Mouse (Mus musculus) heart, postnatal 14 days (tissue): ENCODE measurements at regions not wholly inside any gene's neighbourhood (a gene's known extent, or its start where the extent isn't known, plus 50 kb on each side); places are given as distances from the start of the nearest gene placed in this dataset.
A peak's percentile ranks its signal among the peaks of the same experiment; 100 is the strongest.
"Not testable (repeated sequence)": the region's sequence is repeated elsewhere in the genome, so short reads cannot be mapped to it uniquely, and the experiment has no call there.

Experiments
- DNase-seq, 2 experiments: peaks; one replicate each; pipeline ENCODE4 v3.0.0; 2021 to 2022
- intact Hi-C: fragments of 180-260 bp; cut with DNase I; formaldehyde crosslinking; loops from one replicate; pipeline ENCODE4 v1.15.1; 2025

GRCm38 (mm10) chr3:101224091-101224490, 63.6 kb downstream of the Cd2 start:
- intact Hi-C loops = no loop called here
- no peak for DNase-seq

- intact Hi-C loops = no loop called here
Observed at GRCm38 (mm10) chr3:101219897-101220296, 67.8 kb downstream of the Cd2 start.

GRCm38 (mm10) chr3:101216711-101217110, 71.0 kb downstream of the Cd2 start:
- DNase-seq = no peak
- intact Hi-C loops = no loop called here

More at GRCm38 (mm10) chr3:101219897-101220296, 67.8 kb downstream of the Cd2 start:
- no peak for DNase-seq

- intact Hi-C loops = no loop called here
- DNase-seq = no peak
Observed at GRCm38 (mm10) chr3:101213212-101213562, 74.6 kb downstream of the Cd2 start.

- intact Hi-C loops = no loop called here
- DNase-seq = peak; percentile 45 to 69
Observed at GRCm38 (mm10) chr3:101212403-101213211, 75.1 kb downstream of the Cd2 start.

- DNase-seq = peak in 1 of 2 experiments; percentile 8
- intact Hi-C loops = no loop called here
Observed at GRCm38 (mm10) chr3:101211936-101212335, 75.8 kb downstream of the Cd2 start.

GRCm38 (mm10) chr3:101209546-101209945, 78.2 kb downstream of the Cd2 start:
- intact Hi-C loops = no loop called here
- DNase-seq = no peak

GRCm38 (mm10) chr3:101208751-101209150, 79.0 kb downstream of the Cd2 start:
- no peak for DNase-seq
- intact Hi-C loops = no loop called here

- DNase-seq = peak in 1 of 2 experiments; percentile 34
Observed at GRCm38 (mm10) chr3:101206172-101206571, 81.6 kb downstream of the Cd2 start.

GRCm38 (mm10) chr3:101194725-101195124, 84.6 kb upstream of the Ptgfrn start:
- intact Hi-C loops = no loop called here
- no peak for DNase-seq

More at GRCm38 (mm10) chr3:101206172-101206571, 81.6 kb downstream of the Cd2 start:
- intact Hi-C loops = not testable (repeated sequence)

- DNase-seq = no peak
- intact Hi-C loops = no loop called here
Observed at GRCm38 (mm10) chr3:101194319-101194718, 84.2 kb upstream of the Ptgfrn start.

- no peak for DNase-seq
- intact Hi-C loops = no loop called here
Observed at GRCm38 (mm10) chr3:101191298-101191986, 81.4 kb upstream of the Ptgfrn start.

- no peak for DNase-seq
- intact Hi-C loops = no loop called here
Observed at GRCm38 (mm10) chr3:101181958-101182357, 71.9 kb upstream of the Ptgfrn start.

- no peak for DNase-seq
- intact Hi-C loops = no loop called here
Observed at GRCm38 (mm10) chr3:101173954-101174353, 63.9 kb upstream of the Ptgfrn start.

- no peak for DNase-seq
- intact Hi-C loops = no loop called here
Observed at GRCm38 (mm10) chr3:101170037-101171019, 60.2 kb upstream of the Ptgfrn start.

- intact Hi-C loops = no loop called here
- no peak for DNase-seq
Observed at GRCm38 (mm10) chr3:101167026-101167425, 56.9 kb upstream of the Ptgfrn start.

- intact Hi-C loops = no loop called here
- no peak for DNase-seq
Observed at GRCm38 (mm10) chr3:101166580-101166979, 56.5 kb upstream of the Ptgfrn start.

- intact Hi-C loops = no loop called here
- DNase-seq = no peak
Observed at GRCm38 (mm10) chr3:101165261-101165660, 55.2 kb upstream of the Ptgfrn start.

- DNase-seq = no peak
- intact Hi-C loops = loop anchor here (5.0 kb wide), 1 partner anchor 167 kb away; no protein-coding TSS in a partner anchor
Observed at GRCm38 (mm10) chr3:101164771-101165170, 54.7 kb upstream of the Ptgfrn start.

- intact Hi-C loops = loop anchor here (2.0 to 5.0 kb wide), 3 partner anchors 131 to 191 kb away; no protein-coding TSS in a partner anchor
Observed at GRCm38 (mm10) chr3:101163991-101164434, 53.9 kb upstream of the Ptgfrn start.

More at GRCm38 (mm10) chr3:101163991-101164434, 53.9 kb upstream of the Ptgfrn start:
- no peak for DNase-seq
